Mouse (Mus musculus): ENCODE measurements at regions not wholly inside any gene's neighbourhood (a gene's known extent, or its start where the extent isn't known, plus 50 kb on each side); places are given as distances from the start of the nearest gene placed in this dataset.

- no peak for TF ChIP-seq EP300 (IDR thresholded peaks at IDR 0.05; ENCODE audit: low read depth)
- no peak for TF ChIP-seq CTCF (IDR thresholded peaks at IDR 0.05; ENCODE audit: low read depth)
Measured at GRCm38 (mm10) chr3:50978636-50979035, 245.6 kb upstream of the Noct start.

Data from liver, embryonic 14.5 days (tissue).